Mouse (Mus musculus): ENCODE results near the gene Snx10.

DNA sequence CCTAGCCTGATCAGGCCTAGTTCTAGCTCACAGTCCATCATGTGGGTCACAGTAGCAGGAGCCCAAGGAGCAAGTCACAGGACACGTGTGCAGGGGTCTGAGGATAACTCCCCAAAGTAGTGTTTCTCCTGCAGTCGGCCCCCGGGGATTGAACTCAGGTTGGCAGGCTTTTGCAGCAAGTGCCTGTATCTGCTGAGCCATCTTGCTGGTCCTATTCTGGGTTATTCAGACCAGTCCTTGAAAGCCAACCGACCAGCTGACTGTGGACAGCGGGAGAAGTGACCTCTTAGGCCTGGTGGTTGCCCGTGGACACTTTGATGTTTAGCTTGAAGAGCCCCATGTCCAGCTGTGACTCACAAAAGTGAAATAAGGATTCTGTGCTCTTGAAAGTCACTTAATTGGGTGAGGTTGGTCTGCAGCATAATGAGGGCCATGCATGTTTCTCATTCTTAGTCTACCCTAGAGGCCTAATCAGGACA lies 20.0 kb downstream of the Snx10 start:
- TF ChIP-seq CTCF (IDR thresholded peaks at IDR 0.05; ENCODE audit: borderline replicate concordance, control insufficient read depth, extremely low read depth, insufficient read depth, low read length, poor library complexity) (no peak), POLR2A (IDR thresholded peaks at IDR 0.05; ENCODE audit: control insufficient read depth, extremely low read depth, insufficient read depth, low read length, poor library complexity) (no peak)

All from thymus, adult 2 months (tissue).